Mouse (Mus musculus) heart, embryonic 10.5 days (tissue): ENCODE measurements around the gene Nudcd2. TPM values are rescaled to one million over a fixed set of nuclear protein-coding genes. Genes with fewer than 3 reads are reported as not detected.
A peak's percentile ranks its signal among the peaks of the same experiment; 100 is the strongest.
"Not testable (repeated sequence)": the region's sequence is repeated elsewhere in the genome, so short reads cannot be mapped to it uniquely, and the experiment has no call there.

Experiments used
- DNase-seq: peaks from one replicate; pipeline ENCODE4 v3.0.0-alpha.2; 2017; ENCODE audit warnings: low spot score
- H3K27ac ChIP-seq: fragments of 300-500 bp; sonication (generic); 2 replicates; pipeline ENCODE4 v1.5.1; 2016; ENCODE audit warnings: mild to moderate bottlenecking
- H3K27me3 ChIP-seq: fragments of 300-500 bp; sonication (generic); 2 replicates; pipeline ENCODE4 v1.6.1; 2016; ENCODE audit warnings: mild to moderate bottlenecking; ENCODE audit not compliant: poor library complexity, insufficient read depth, severe bottlenecking
- H3K36me3 ChIP-seq: fragments of 300-500 bp; sonication (generic); 2 replicates; pipeline ENCODE4 v1.6.1; 2016; ENCODE audit warnings: mild to moderate bottlenecking, moderate library complexity
- H3K4me1 ChIP-seq: fragments of 300-500 bp; sonication (generic); 2 replicates; pipeline ENCODE4 v1.6.1; 2016; ENCODE audit warnings: mild to moderate bottlenecking
- H3K4me3 ChIP-seq: fragments of 300-500 bp; sonication (generic); 2 replicates; pipeline ENCODE4 v1.5.1; 2016; ENCODE audit warnings: mild to moderate bottlenecking, moderate library complexity
- H3K9me3 ChIP-seq: fragments of 300-500 bp; sonication (generic); 2 replicates; pipeline ENCODE4 v1.6.1; 2016; ENCODE audit warnings: mild to moderate bottlenecking, moderate library complexity
- WGBS: fragments of 180-500 bp; shearing (Covaris S2); methylation state at CpG from one replicate; pipeline ENCODE4 v1.1.7; 2016; 5-methylcytosine and 5-hydroxymethylcytosine counted together
- polyA plus RNA-seq: library from polyadenylated mRNA; unstranded; fragments of >200 nt; fragmentation: Nextera tagmentation; extraction: Ambion mirVana; gene quantifications from 2 replicates; pipeline ENCODE4 v1.2.1, GENCODE M21; 2016

Gene Nudcd2
- 152 and 184 TPM in 2 replicates for polyA plus RNA-seq

- H3K4me3 ChIP-seq: peak within 1 kb of the TSS; percentile 77
- peaks cover 16% of the 10 kb centered on the region for H3K4me1 ChIP-seq
- under 1% methylated on average over 52 of the region's 52 CpGs for WGBS
- no peaks in the 10 kb centered on the region for H3K27me3 ChIP-seq
- DNase-seq: peak; percentile 98
- H3K9me3 ChIP-seq: no peaks in the 10 kb centered on the region
- H3K27ac ChIP-seq: peak within 1 kb of the TSS; percentile 94
- H3K36me3 ChIP-seq: peaks cover 35% of the 10 kb centered on the region
Measured at GRCm38 (mm10) chr11:40733339-40734174, at the start of gene Nudcd2, which contains the start of gene Hmmr. Nudcd2 (plus strand) TSS chr11:40733667. Hmmr (minus strand) TSS chr11:40733422.

- Histone ChIP-seq H3K27ac (no peak overlapping the region), H3K4me3 (peak overlapping the region; percentile 89), H3K4me1 (peaks cover 13% of the 10 kb centered on the region), H3K36me3 (peaks cover 25% of the 10 kb centered on the region), H3K27me3 (no peaks in the 10 kb centered on the region), H3K9me3 (no peaks in the 10 kb centered on the region)
- WGBS: 44% methylated on average over 5 of the region's 5 CpGs
- no peak for DNase-seq
Measured at GRCm38 (mm10) chr11:40690444-40691127, 42.9 kb upstream of the Nudcd2 start.

- Histone ChIP-seq H3K9me3 (no peaks in the 10 kb centered on the region), H3K4me1 (peaks cover 13% of the 10 kb centered on the region), H3K36me3 (peaks cover 10% of the 10 kb centered on the region), H3K4me3 (peak overlapping the region; percentile 89), H3K27ac (peak overlapping the region; percentile 97), H3K27me3 (no peaks in the 10 kb centered on the region)
- no peak for DNase-seq
- WGBS: 0% methylated on average over 28 of the region's 28 CpGs
Measured at GRCm38 (mm10) chr11:40692101-40692509, 41.4 kb upstream of the Nudcd2 start.

- Histone ChIP-seq H3K4me3 (peak overlapping the region; percentile 89), H3K27ac (peak overlapping the region; percentile 97), H3K9me3 (no peaks in the 10 kb centered on the region), H3K27me3 (no peaks in the 10 kb centered on the region), H3K36me3 (peaks cover 5% of the 10 kb centered on the region; the same call in 1 of the 2 replicates), H3K4me1 (peaks cover 13% of the 10 kb centered on the region)
- whole genome bisulfite sequencing: 1% methylated on average over 36 of the region's 36 CpGs
- peak; percentile 96 for DNase-seq
Measured at GRCm38 (mm10) chr11:40692511-40693365, 40.7 kb upstream of the Nudcd2 start.

GRCm38 (mm10) chr11:40693366-40693951 is 40.0 kb upstream of the Nudcd2 start:
- H3K27ac ChIP-seq: peak overlapping the region; percentile 97
- peaks cover 13% of the 10 kb centered on the region for H3K4me1 ChIP-seq
- under 1% methylated on average over 16 of the region's 16 CpGs for WGBS
- H3K9me3 ChIP-seq: no peaks in the 10 kb centered on the region
- no peaks in the 10 kb centered on the region for H3K36me3 ChIP-seq
- H3K27me3 ChIP-seq: no peaks in the 10 kb centered on the region
- H3K4me3 ChIP-seq: peak overlapping the region; percentile 89
- DNase-seq: peak; percentile 83

- peak overlapping the region; percentile 97 for H3K27ac ChIP-seq
- 0 out of 2 replicates have a peak, but pooled peaks cover 2% of the 10 kb centered on the region for H3K36me3 ChIP-seq
- H3K9me3 ChIP-seq: no peaks in the 10 kb centered on the region
- H3K4me1 ChIP-seq: peaks cover 13% of the 10 kb centered on the region
- H3K4me3 ChIP-seq: peak overlapping the region; percentile 89
- peak; percentile 86 for DNase-seq
- WGBS: under 1% methylated on average over 31 of the region's 31 CpGs
- no peaks in the 10 kb centered on the region for H3K27me3 ChIP-seq
Measured at GRCm38 (mm10) chr11:40694311-40695087, 39.0 kb upstream of the Nudcd2 start.

GRCm38 (mm10) chr11:40695103-40695502 is 38.4 kb upstream of the Nudcd2 start, which contains the start of gene Mat2b:
Mat2b (minus strand) TSS chr11:40695203.
- Histone ChIP-seq H3K27ac (peak within 1 kb of the TSS; percentile 97), H3K9me3 (no peaks in the 10 kb centered on the region), H3K36me3 (peaks cover 6% of the 10 kb centered on the region; the same call in 1 of the 2 replicates), H3K4me3 (peak within 1 kb of the TSS; percentile 89), H3K27me3 (no peaks in the 10 kb centered on the region), H3K4me1 (peaks cover 13% of the 10 kb centered on the region)
- WGBS: 88% methylated on average over 9 of the region's 9 CpGs
- DNase-seq: no peak

- H3K4me3 ChIP-seq, H3K27ac ChIP-seq, H3K27me3 ChIP-seq, H3K9me3 ChIP-seq, DNase-seq, H3K4me1 ChIP-seq: not testable (repeated sequence)
- 84% methylated on average over 6 of the region's 6 CpGs for WGBS
- H3K36me3 ChIP-seq: peaks cover 91% of the 10 kb centered on the region
Measured at GRCm38 (mm10) chr11:40709899-40710298, 23.6 kb upstream of the Nudcd2 start.

GRCm38 (mm10) chr11:40713858-40714257 is 19.6 kb upstream of the Nudcd2 start:
- H3K9me3 ChIP-seq: no peaks in the 10 kb centered on the region
- DNase-seq: no peak
- H3K4me1 ChIP-seq: no peaks in the 10 kb centered on the region
- H3K27ac ChIP-seq: no peak overlapping the region
- 92% methylated on average over 8 of the region's 8 CpGs for WGBS
- peaks cover 91% of the 10 kb centered on the region for H3K36me3 ChIP-seq
- no peak overlapping the region for H3K4me3 ChIP-seq
- no peaks in the 10 kb centered on the region for H3K27me3 ChIP-seq

GRCm38 (mm10) chr11:40715524-40715923 is 17.9 kb upstream of the Nudcd2 start:
- Histone ChIP-seq H3K4me1 (no peaks in the 10 kb centered on the region), H3K9me3 (no peaks in the 10 kb centered on the region), H3K36me3 (peaks cover 92% of the 10 kb centered on the region), H3K27ac (no peak overlapping the region), H3K4me3 (no peak overlapping the region), H3K27me3 (no peaks in the 10 kb centered on the region)
- WGBS: 93% methylated on average over 5 of the region's 5 CpGs
- no peak for DNase-seq

GRCm38 (mm10) chr11:40718324-40718723 is 15.1 kb upstream of the Nudcd2 start:
- no peaks in the 10 kb centered on the region for H3K9me3 ChIP-seq
- H3K4me1 ChIP-seq: no peaks in the 10 kb centered on the region
- DNase-seq: no peak
- no peak overlapping the region for H3K27ac ChIP-seq
- H3K27me3 ChIP-seq: no peaks in the 10 kb centered on the region
- no peak overlapping the region for H3K4me3 ChIP-seq
- peaks cover 95% of the 10 kb centered on the region for H3K36me3 ChIP-seq
